Mouse (Mus musculus): ENCODE measurements at regions not wholly inside any gene's neighbourhood (a gene's known extent, or its start where the extent isn't known, plus 50 kb on each side); places are given as distances from the start of the nearest gene placed in this dataset.
A peak's percentile ranks its signal among the peaks of the same experiment; 100 is the strongest.

GRCm38 (mm10) chr11:28709511-28709910 lies 125.4 kb upstream of the Ccdc85a start:
- no peak for TF ChIP-seq POLR2A (IDR thresholded peaks at IDR 0.05; ENCODE audit: control insufficient read depth, low read depth, low read length)
- TF ChIP-seq CTCF (IDR thresholded peaks at IDR 0.05; ENCODE audit: control insufficient read depth, insufficient read depth, insufficient replicate concordance, low read depth, low read length) = no peak
- no peaks in the 10 kb centered on the region for H3K27me3 ChIP-seq (ENCODE audit: control insufficient read depth, insufficient read depth, low read length)
- H3K27ac ChIP-seq (ENCODE audit: control insufficient read depth, insufficient read depth, low read depth, low read length) = no peak overlapping the region
- H3K4me1 ChIP-seq (ENCODE audit: control insufficient read depth, insufficient read depth, low read length) = no peaks in the 10 kb centered on the region
- no peaks in the 10 kb centered on the region for H3K36me3 ChIP-seq (ENCODE audit: control insufficient read depth, insufficient read depth, low read length)
- H3K4me3 ChIP-seq (ENCODE audit: control insufficient read depth, low read depth, low read length) = no peak overlapping the region

DNA sequence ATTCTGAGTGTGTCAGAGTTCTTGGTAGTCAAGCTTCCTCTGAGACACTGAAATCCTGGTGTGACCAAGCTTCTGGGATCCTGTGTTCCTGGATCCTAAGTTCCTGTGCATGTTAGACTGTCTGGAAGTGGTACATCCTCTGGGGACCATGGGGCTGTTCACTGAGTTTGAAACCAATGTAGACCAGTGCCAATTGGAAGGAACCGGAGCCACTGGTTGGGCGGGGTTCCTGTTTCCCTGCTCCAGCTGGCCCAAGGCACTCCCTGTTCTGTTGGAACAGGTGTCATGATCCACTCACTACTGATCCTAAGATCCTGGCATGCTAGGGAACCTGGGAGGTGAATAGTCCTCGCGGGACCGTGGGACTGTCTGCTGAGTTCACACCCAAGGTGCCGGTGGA lies 124.3 kb upstream of the Ccdc85a start:
- TF ChIP-seq CTCF (IDR thresholded peaks at IDR 0.05; ENCODE audit: control insufficient read depth, insufficient read depth, insufficient replicate concordance, low read depth, low read length) = no peak
- TF ChIP-seq POLR2A (IDR thresholded peaks at IDR 0.05; ENCODE audit: control insufficient read depth, low read depth, low read length) = no peak
- Histone ChIP-seq H3K4me3 (ENCODE audit: control insufficient read depth, low read depth, low read length) (no peak overlapping the region), H3K27me3 (ENCODE audit: control insufficient read depth, insufficient read depth, low read length) (no peaks in the 10 kb centered on the region), H3K4me1 (ENCODE audit: control insufficient read depth, insufficient read depth, low read length) (no peaks in the 10 kb centered on the region), H3K27ac (ENCODE audit: control insufficient read depth, insufficient read depth, low read depth, low read length) (no peak overlapping the region), H3K36me3 (ENCODE audit: control insufficient read depth, insufficient read depth, low read length) (no peaks in the 10 kb centered on the region)

DNA sequence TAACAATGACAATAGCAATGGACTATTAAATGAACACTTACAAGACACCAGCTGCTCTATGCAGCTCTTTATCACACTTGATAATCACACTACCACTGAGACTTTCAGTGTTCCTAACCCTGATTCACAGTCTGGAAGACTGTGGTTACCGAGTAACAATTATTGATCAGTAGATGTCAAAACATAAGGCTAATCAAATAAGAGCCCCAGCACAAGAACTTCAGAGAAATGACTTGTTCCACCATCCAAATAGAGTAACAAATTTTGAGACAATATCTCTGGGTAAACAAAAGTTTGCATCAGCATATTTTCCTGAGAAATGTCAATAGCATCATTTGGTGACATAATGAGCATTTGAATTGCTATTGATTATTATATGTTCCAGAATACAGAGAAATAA lies 118.3 kb upstream of the Ccdc85a start:
- Histone ChIP-seq H3K4me1 (ENCODE audit: control insufficient read depth, insufficient read depth, low read length) (no peaks in the 10 kb centered on the region), H3K27me3 (ENCODE audit: control insufficient read depth, insufficient read depth, low read length) (no peaks in the 10 kb centered on the region), H3K4me3 (ENCODE audit: control insufficient read depth, low read depth, low read length) (no peak overlapping the region), H3K27ac (ENCODE audit: control insufficient read depth, insufficient read depth, low read depth, low read length) (no peak overlapping the region), H3K36me3 (ENCODE audit: control insufficient read depth, insufficient read depth, low read length) (no peaks in the 10 kb centered on the region)
- TF ChIP-seq CTCF (IDR thresholded peaks at IDR 0.05; ENCODE audit: control insufficient read depth, insufficient read depth, insufficient replicate concordance, low read depth, low read length) (no peak), POLR2A (IDR thresholded peaks at IDR 0.05; ENCODE audit: control insufficient read depth, low read depth, low read length) (no peak)

GRCm38 (mm10) chr11:28701379-28701778 lies 117.3 kb upstream of the Ccdc85a start:
- Histone ChIP-seq H3K4me1 (ENCODE audit: control insufficient read depth, insufficient read depth, low read length) (no peaks in the 10 kb centered on the region), H3K4me3 (ENCODE audit: control insufficient read depth, low read depth, low read length) (no peak overlapping the region), H3K36me3 (ENCODE audit: control insufficient read depth, insufficient read depth, low read length) (no peaks in the 10 kb centered on the region), H3K27me3 (ENCODE audit: control insufficient read depth, insufficient read depth, low read length) (no peaks in the 10 kb centered on the region), H3K27ac (ENCODE audit: control insufficient read depth, insufficient read depth, low read depth, low read length) (no peak overlapping the region)
- TF ChIP-seq POLR2A (IDR thresholded peaks at IDR 0.05; ENCODE audit: control insufficient read depth, low read depth, low read length) = no peak
- TF ChIP-seq CTCF (IDR thresholded peaks at IDR 0.05; ENCODE audit: control insufficient read depth, insufficient read depth, insufficient replicate concordance, low read depth, low read length) = no peak

- Histone ChIP-seq H3K4me3 (ENCODE audit: control insufficient read depth, low read depth, low read length) (no peak overlapping the region), H3K36me3 (ENCODE audit: control insufficient read depth, insufficient read depth, low read length) (no peaks in the 10 kb centered on the region), H3K4me1 (ENCODE audit: control insufficient read depth, insufficient read depth, low read length) (no peaks in the 10 kb centered on the region), H3K27ac (ENCODE audit: control insufficient read depth, insufficient read depth, low read depth, low read length) (0 out of 2 replicates have a peak overlapping the region, but pooled peaks have one; percentile 22), H3K27me3 (ENCODE audit: control insufficient read depth, insufficient read depth, low read length) (no peaks in the 10 kb centered on the region)
- no peak for TF ChIP-seq POLR2A (IDR thresholded peaks at IDR 0.05; ENCODE audit: control insufficient read depth, low read depth, low read length)
- no peak for TF ChIP-seq CTCF (IDR thresholded peaks at IDR 0.05; ENCODE audit: control insufficient read depth, insufficient read depth, insufficient replicate concordance, low read depth, low read length)
These were observed 115.6 kb upstream of the Ccdc85a start for GRCm38 (mm10) chr11:28699766-28700165.

DNA sequence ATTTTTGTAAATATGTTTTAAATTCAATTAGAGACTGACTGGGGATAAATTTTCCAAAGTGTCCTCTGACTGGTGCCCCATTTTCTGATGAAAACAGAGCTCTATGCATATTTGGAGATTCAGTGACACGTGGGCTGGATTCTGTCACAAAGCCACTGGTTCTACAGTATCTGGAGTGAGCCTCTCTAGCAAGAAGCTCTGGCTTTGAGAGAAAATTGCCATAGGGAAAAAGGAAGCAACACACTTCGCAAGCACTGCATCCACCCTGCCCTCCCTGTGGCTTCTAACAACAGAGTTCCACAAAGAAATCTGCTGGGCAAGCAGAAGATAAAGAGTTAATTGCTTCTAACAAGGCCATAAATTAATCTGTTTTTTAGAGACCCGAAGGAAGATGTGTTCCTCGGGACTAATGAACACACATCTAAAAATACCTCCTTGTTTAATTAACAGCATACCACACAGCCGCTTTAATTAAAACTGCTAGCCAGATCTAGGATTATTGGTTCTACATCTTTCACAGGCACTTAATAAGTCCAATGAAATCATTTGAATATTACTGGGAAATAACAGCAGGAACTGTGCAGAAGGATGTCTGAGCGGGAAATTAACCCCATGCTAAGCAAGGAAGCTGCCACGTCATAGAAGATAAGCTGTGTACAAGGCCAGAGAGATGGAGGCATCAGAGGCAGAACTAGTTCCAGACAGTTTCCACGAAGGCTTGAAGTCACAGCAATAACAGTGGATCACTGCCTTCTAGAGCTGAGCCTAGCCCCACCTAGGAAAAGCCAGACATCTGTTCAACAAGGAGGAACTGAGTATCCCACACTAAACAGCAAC lies 113.7 kb upstream of the Ccdc85a start:
- Histone ChIP-seq H3K27ac (ENCODE audit: control insufficient read depth, insufficient read depth, low read depth, low read length) (no peak overlapping the region), H3K4me1 (ENCODE audit: control insufficient read depth, insufficient read depth, low read length) (no peaks in the 10 kb centered on the region), H3K36me3 (ENCODE audit: control insufficient read depth, insufficient read depth, low read length) (no peaks in the 10 kb centered on the region), H3K27me3 (ENCODE audit: control insufficient read depth, insufficient read depth, low read length) (no peaks in the 10 kb centered on the region), H3K4me3 (ENCODE audit: control insufficient read depth, low read depth, low read length) (no peak overlapping the region)
- TF ChIP-seq CTCF (IDR thresholded peaks at IDR 0.05; ENCODE audit: control insufficient read depth, insufficient read depth, insufficient replicate concordance, low read depth, low read length) (no peak), POLR2A (IDR thresholded peaks at IDR 0.05; ENCODE audit: control insufficient read depth, low read depth, low read length) (no peak)

- Histone ChIP-seq H3K27ac (ENCODE audit: control insufficient read depth, insufficient read depth, low read depth, low read length) (no peak overlapping the region), H3K4me3 (ENCODE audit: control insufficient read depth, low read depth, low read length) (no peak overlapping the region), H3K27me3 (ENCODE audit: control insufficient read depth, insufficient read depth, low read length) (no peaks in the 10 kb centered on the region), H3K36me3 (ENCODE audit: control insufficient read depth, insufficient read depth, low read length) (no peaks in the 10 kb centered on the region), H3K4me1 (ENCODE audit: control insufficient read depth, insufficient read depth, low read length) (no peaks in the 10 kb centered on the region)
- TF ChIP-seq POLR2A (IDR thresholded peaks at IDR 0.05; ENCODE audit: control insufficient read depth, low read depth, low read length) = no peak
- no peak for TF ChIP-seq CTCF (IDR thresholded peaks at IDR 0.05; ENCODE audit: control insufficient read depth, insufficient read depth, insufficient replicate concordance, low read depth, low read length)
These were observed 110.9 kb upstream of the Ccdc85a start for GRCm38 (mm10) chr11:28695031-28695430.

Measured in testis, adult 2 months (tissue).